Mouse (Mus musculus): ENCODE data around the gene Gjc3. TPM values are rescaled to one million over a fixed set of nuclear protein-coding genes. Genes with fewer than 3 reads are reported as not detected.

Gene Gjc3
- polyA plus RNA-seq, 1 experiment from 2014 or later: 0.44 TPM

- no peak overlapping the region for H3K9ac ChIP-seq (ENCODE audit: low read depth, low read length)
- WGBS: 53% methylated on average over 3 of the region's 3 CpGs
Observed at GRCm38 (mm10) chr5:137973738-137974137, 10.8 kb upstream of the Gjc3 start.

DNA sequence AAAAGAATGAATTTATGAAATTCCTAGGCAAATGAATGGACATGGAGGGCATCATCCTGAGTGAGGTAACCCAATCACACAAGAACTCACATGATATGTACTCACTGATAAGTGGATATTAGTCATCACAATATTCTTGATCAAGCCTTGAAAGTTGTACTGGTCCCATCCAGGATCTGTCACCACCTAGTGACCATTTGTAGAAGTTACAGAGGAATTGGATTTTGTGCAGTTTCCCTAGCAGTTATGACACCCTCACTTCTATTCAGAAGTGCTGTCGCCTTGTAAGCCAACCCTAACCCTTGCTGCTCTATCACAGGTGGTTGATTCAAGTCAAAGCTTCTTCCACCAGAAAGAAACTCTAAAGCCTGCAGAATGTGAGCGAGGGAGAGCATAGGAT, 10.3 kb upstream of the Gjc3 start:
- Histone ChIP-seq H3K4me2 (ENCODE audit: low read length) (no peak overlapping the region), H3K27ac (ENCODE audit: low read length) (no peak overlapping the region), H3K4me3 (ENCODE audit: low read depth, low read length) (no peak overlapping the region), H3K9me3 (replicated peaks; ENCODE audit: control insufficient read depth, low read length, poor library complexity, severe bottlenecking) (no peaks in the 10 kb centered on the region), H3K36me3 (ENCODE audit: control insufficient read depth, insufficient read depth, low read length) (no peaks in the 10 kb centered on the region), H3K4me1 (ENCODE audit: control insufficient read depth, insufficient read depth, low read length) (no peaks in the 10 kb centered on the region), H3K9ac (ENCODE audit: low read depth, low read length) (no peak overlapping the region), H3K27me3 (ENCODE audit: control insufficient read depth, insufficient read depth, low read depth, low read length) (no peaks in the 10 kb centered on the region)
- WGBS: 72% methylated on average over 2 of the region's 2 CpGs
- no peak for ATAC-seq

More at GRCm38 (mm10) chr5:137973738-137974137, 10.8 kb upstream of the Gjc3 start:
- no peaks in the 10 kb centered on the region for H3K27me3 ChIP-seq (ENCODE audit: control insufficient read depth, insufficient read depth, low read depth, low read length)
- H3K4me2 ChIP-seq (ENCODE audit: low read length): no peak overlapping the region
- no peak overlapping the region for H3K27ac ChIP-seq (ENCODE audit: low read length)
- no peaks in the 10 kb centered on the region for H3K4me1 ChIP-seq (ENCODE audit: control insufficient read depth, insufficient read depth, low read length)
- no peak overlapping the region for H3K4me3 ChIP-seq (ENCODE audit: low read depth, low read length)
- no peak for ATAC-seq
- no peaks in the 10 kb centered on the region for H3K9me3 ChIP-seq (replicated peaks; ENCODE audit: control insufficient read depth, low read length, poor library complexity, severe bottlenecking)
- no peaks in the 10 kb centered on the region for H3K36me3 ChIP-seq (ENCODE audit: control insufficient read depth, insufficient read depth, low read length)

- no peak for ATAC-seq
- H3K4me3 ChIP-seq (ENCODE audit: low read depth, low read length): no peak overlapping the region
Observed at GRCm38 (mm10) chr5:137966492-137966891, 3.6 kb upstream of the Gjc3 start.

GRCm38 (mm10) chr5:137956404-137956803, 6.5 kb downstream of the Gjc3 start:
- no peaks in the 10 kb centered on the region for H3K4me1 ChIP-seq (ENCODE audit: control insufficient read depth, insufficient read depth, low read length)
- WGBS: 89% methylated on average over 3 of the region's 3 CpGs
- H3K36me3 ChIP-seq (ENCODE audit: control insufficient read depth, insufficient read depth, low read length): no peaks in the 10 kb centered on the region
- ATAC-seq: no peak
- H3K9me3 ChIP-seq (replicated peaks; ENCODE audit: control insufficient read depth, low read length, poor library complexity, severe bottlenecking): no peaks in the 10 kb centered on the region
- H3K9ac ChIP-seq (ENCODE audit: low read depth, low read length): no peak overlapping the region
- no peak overlapping the region for H3K4me3 ChIP-seq (ENCODE audit: low read depth, low read length)
- no peaks in the 10 kb centered on the region for H3K27me3 ChIP-seq (ENCODE audit: control insufficient read depth, insufficient read depth, low read depth, low read length)
- no peak overlapping the region for H3K4me2 ChIP-seq (ENCODE audit: low read length)
- no peak overlapping the region for H3K27ac ChIP-seq (ENCODE audit: low read length)

More at GRCm38 (mm10) chr5:137966492-137966891, 3.6 kb upstream of the Gjc3 start:
- Histone ChIP-seq H3K9me3 (replicated peaks; ENCODE audit: control insufficient read depth, low read length, poor library complexity, severe bottlenecking) (no peaks in the 10 kb centered on the region), H3K27ac (ENCODE audit: low read length) (no peak overlapping the region), H3K4me2 (ENCODE audit: low read length) (no peak overlapping the region), H3K4me1 (ENCODE audit: control insufficient read depth, insufficient read depth, low read length) (no peaks in the 10 kb centered on the region), H3K27me3 (ENCODE audit: control insufficient read depth, insufficient read depth, low read depth, low read length) (no peaks in the 10 kb centered on the region), H3K9ac (ENCODE audit: low read depth, low read length) (no peak overlapping the region), H3K36me3 (ENCODE audit: control insufficient read depth, insufficient read depth, low read length) (no peaks in the 10 kb centered on the region)

- H3K9ac ChIP-seq (ENCODE audit: low read depth, low read length): no peak overlapping the region
- WGBS: 41% methylated on average over 6 of the region's 6 CpGs
- H3K4me2 ChIP-seq (ENCODE audit: low read length): no peak overlapping the region
- no peaks in the 10 kb centered on the region for H3K27me3 ChIP-seq (ENCODE audit: control insufficient read depth, insufficient read depth, low read depth, low read length)
- no peak overlapping the region for H3K4me3 ChIP-seq (ENCODE audit: low read depth, low read length)
- H3K4me1 ChIP-seq (ENCODE audit: control insufficient read depth, insufficient read depth, low read length): no peaks in the 10 kb centered on the region
- H3K27ac ChIP-seq (ENCODE audit: low read length): no peak overlapping the region
- no peak for ATAC-seq
- no peaks in the 10 kb centered on the region for H3K9me3 ChIP-seq (replicated peaks; ENCODE audit: control insufficient read depth, low read length, poor library complexity, severe bottlenecking)
- no peaks in the 10 kb centered on the region for H3K36me3 ChIP-seq (ENCODE audit: control insufficient read depth, insufficient read depth, low read length)
Observed at GRCm38 (mm10) chr5:137951218-137951617, 11.7 kb downstream of the Gjc3 start.

- no peak for ATAC-seq
- Histone ChIP-seq H3K4me2 (ENCODE audit: low read length) (no peak overlapping the region), H3K27ac (ENCODE audit: low read length) (no peak overlapping the region)
Observed at GRCm38 (mm10) chr5:137947303-137947702, 15.6 kb downstream of the Gjc3 start.

GRCm38 (mm10) chr5:137943133-137943532, 19.8 kb downstream of the Gjc3 start:
- no peak overlapping the region for H3K27ac ChIP-seq (ENCODE audit: low read length)
- no peaks in the 10 kb centered on the region for H3K9me3 ChIP-seq (replicated peaks; ENCODE audit: control insufficient read depth, low read length, poor library complexity, severe bottlenecking)
- H3K4me1 ChIP-seq (ENCODE audit: control insufficient read depth, insufficient read depth, low read length): no peaks in the 10 kb centered on the region
- no peaks in the 10 kb centered on the region for H3K36me3 ChIP-seq (ENCODE audit: control insufficient read depth, insufficient read depth, low read length)
- 79% methylated on average over 1 of the region's 1 CpGs for WGBS
- no peak for ATAC-seq
- H3K4me2 ChIP-seq (ENCODE audit: low read length): no peak overlapping the region
- H3K4me3 ChIP-seq (ENCODE audit: low read depth, low read length): no peak overlapping the region
- H3K9ac ChIP-seq (ENCODE audit: low read depth, low read length): no peak overlapping the region
- H3K27me3 ChIP-seq (ENCODE audit: control insufficient read depth, insufficient read depth, low read depth, low read length): no peaks in the 10 kb centered on the region

More at GRCm38 (mm10) chr5:137947303-137947702, 15.6 kb downstream of the Gjc3 start:
- H3K4me1 ChIP-seq (ENCODE audit: control insufficient read depth, insufficient read depth, low read length): no peaks in the 10 kb centered on the region
- H3K27me3 ChIP-seq (ENCODE audit: control insufficient read depth, insufficient read depth, low read depth, low read length): no peaks in the 10 kb centered on the region
- H3K9me3 ChIP-seq (replicated peaks; ENCODE audit: control insufficient read depth, low read length, poor library complexity, severe bottlenecking): no peaks in the 10 kb centered on the region
- H3K9ac ChIP-seq (ENCODE audit: low read depth, low read length): no peak overlapping the region
- H3K4me3 ChIP-seq (ENCODE audit: low read depth, low read length): no peak overlapping the region
- H3K36me3 ChIP-seq (ENCODE audit: control insufficient read depth, insufficient read depth, low read length): no peaks in the 10 kb centered on the region

DNA sequence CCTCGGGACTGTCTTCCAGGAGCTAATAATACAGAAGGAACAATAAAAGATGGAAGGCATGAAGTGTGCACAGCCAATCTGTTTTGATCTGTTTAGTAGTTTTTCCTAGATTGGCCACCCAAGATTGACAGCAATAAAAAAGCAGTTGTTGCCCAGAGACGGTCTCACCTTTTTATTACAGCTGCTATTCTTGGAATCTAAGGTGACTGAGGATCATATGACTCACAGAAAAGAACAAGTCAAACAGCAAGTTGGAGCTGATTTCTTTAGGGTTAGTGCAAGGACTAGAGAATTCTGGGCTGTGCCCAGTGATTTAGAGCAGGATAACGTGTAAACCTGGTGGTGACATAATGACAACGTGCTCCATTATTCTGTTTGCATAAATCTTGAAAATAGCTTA, 21.9 kb downstream of the Gjc3 start:
- WGBS: 83% methylated on average over 4 of the region's 4 CpGs
- Histone ChIP-seq H3K9ac (ENCODE audit: low read depth, low read length) (no peak overlapping the region), H3K4me3 (ENCODE audit: low read depth, low read length) (no peak overlapping the region), H3K9me3 (replicated peaks; ENCODE audit: control insufficient read depth, low read length, poor library complexity, severe bottlenecking) (no peaks in the 10 kb centered on the region), H3K36me3 (ENCODE audit: control insufficient read depth, insufficient read depth, low read length) (no peaks in the 10 kb centered on the region), H3K27ac (ENCODE audit: low read length) (no peak overlapping the region), H3K4me2 (ENCODE audit: low read length) (no peak overlapping the region), H3K27me3 (ENCODE audit: control insufficient read depth, insufficient read depth, low read depth, low read length) (no peaks in the 10 kb centered on the region), H3K4me1 (ENCODE audit: control insufficient read depth, insufficient read depth, low read length) (no peaks in the 10 kb centered on the region)
- no peak for ATAC-seq

- Histone ChIP-seq H3K27ac (ENCODE audit: low read length) (no peak overlapping the region), H3K27me3 (ENCODE audit: control insufficient read depth, insufficient read depth, low read depth, low read length) (no peaks in the 10 kb centered on the region), H3K4me1 (ENCODE audit: control insufficient read depth, insufficient read depth, low read length) (no peaks in the 10 kb centered on the region), H3K4me2 (ENCODE audit: low read length) (no peak overlapping the region), H3K9me3 (replicated peaks; ENCODE audit: control insufficient read depth, low read length, poor library complexity, severe bottlenecking) (no peaks in the 10 kb centered on the region), H3K36me3 (ENCODE audit: control insufficient read depth, insufficient read depth, low read length) (no peaks in the 10 kb centered on the region), H3K9ac (ENCODE audit: low read depth, low read length) (no peak overlapping the region), H3K4me3 (ENCODE audit: low read depth, low read length) (no peak overlapping the region)
- no peak for ATAC-seq
- WGBS: 72% methylated on average over 4 of the region's 4 CpGs
Observed at GRCm38 (mm10) chr5:137937238-137937637, 25.7 kb downstream of the Gjc3 start.

DNA sequence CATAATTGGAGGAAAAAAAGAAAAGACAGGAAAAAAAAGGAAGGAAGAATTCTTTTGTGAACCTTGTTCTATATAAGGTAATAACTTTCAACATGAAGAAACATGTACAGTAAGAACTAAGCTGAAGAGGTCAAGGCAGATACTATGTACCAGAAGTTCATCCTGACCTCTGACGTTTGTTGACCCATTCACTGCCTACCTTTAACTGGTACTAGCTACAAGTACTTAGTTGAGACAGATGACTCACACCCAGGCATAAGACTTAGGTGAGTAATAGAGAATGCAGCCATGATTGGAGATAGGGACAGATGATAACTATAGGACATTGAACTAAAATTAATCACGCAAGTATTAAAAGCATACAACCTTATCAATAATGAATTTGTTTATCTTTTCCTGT, 26.4 kb downstream of the Gjc3 start:
- WGBS: 93% methylated on average over 2 of the region's 2 CpGs

More for the DNA sequence above, 26.4 kb downstream of the Gjc3 start:
- no peak overlapping the region for H3K4me2 ChIP-seq (ENCODE audit: low read length)
- H3K4me1 ChIP-seq (ENCODE audit: control insufficient read depth, insufficient read depth, low read length): no peaks in the 10 kb centered on the region
- H3K9me3 ChIP-seq (replicated peaks; ENCODE audit: control insufficient read depth, low read length, poor library complexity, severe bottlenecking): no peaks in the 10 kb centered on the region
- H3K9ac ChIP-seq (ENCODE audit: low read depth, low read length): no peak overlapping the region
- H3K4me3 ChIP-seq (ENCODE audit: low read depth, low read length): no peak overlapping the region
- no peaks in the 10 kb centered on the region for H3K27me3 ChIP-seq (ENCODE audit: control insufficient read depth, insufficient read depth, low read depth, low read length)
- no peaks in the 10 kb centered on the region for H3K36me3 ChIP-seq (ENCODE audit: control insufficient read depth, insufficient read depth, low read length)
- no peak overlapping the region for H3K27ac ChIP-seq (ENCODE audit: low read length)
- no peak for ATAC-seq
